Mouse (Mus musculus) liver, embryonic 13.5 days (tissue): Measurements from ENCODE around the gene Ncoa3. TPM values are rescaled to one million over a fixed set of nuclear protein-coding genes. Genes with fewer than 3 reads are reported as not detected.
A peak's percentile ranks its signal among the peaks of the same experiment; 100 is the strongest.

Experiments used
- ATAC-seq: fragments of 200-750 bp; cut with Nextera tagmentation; 2 replicates; pipeline ENCODE4 v1.8.0; 2017; ENCODE audit warnings: low read depth, mild to moderate bottlenecking, moderate number of reproducible peaks, moderate library complexity
- DNase-seq: peaks from one replicate; pipeline ENCODE4 v3.0.0; 2022
- H3K27ac ChIP-seq: fragments of 300-500 bp; sonication (generic); 2 replicates; pipeline ENCODE4 v1.5.1; 2015; ENCODE audit warnings: moderate library complexity, mild to moderate bottlenecking, inconsistent platforms
- H3K27me3 ChIP-seq: fragments of 300-500 bp; sonication (generic); 2 replicates; pipeline ENCODE4 v1.6.1; 2015; ENCODE audit warnings: mild to moderate bottlenecking, inconsistent platforms
- H3K36me3 ChIP-seq: fragments of 300-500 bp; sonication (generic); 2 replicates; pipeline ENCODE4 v1.6.1; 2015; ENCODE audit warnings: mild to moderate bottlenecking, inconsistent platforms
- H3K4me1 ChIP-seq: fragments of 300-500 bp; sonication (generic); replicated peaks from 2 replicates; pipeline ENCODE4 v1.6.1; 2015; ENCODE audit warnings: inconsistent platforms
- H3K4me2 ChIP-seq: fragments of 300-500 bp; sonication (generic); 2 replicates; pipeline ENCODE4 v1.6.1; 2015; ENCODE audit warnings: inconsistent platforms, mild to moderate bottlenecking, moderate library complexity
- H3K4me3 ChIP-seq: fragments of 300-500 bp; sonication (generic); replicated peaks from 2 replicates; pipeline ENCODE4 v1.5.1; 2015; ENCODE audit warnings: mild to moderate bottlenecking, inconsistent platforms
- H3K9ac ChIP-seq: fragments of 300-500 bp; sonication (generic); 2 replicates; pipeline ENCODE4 v1.6.1; 2015; ENCODE audit warnings: mild to moderate bottlenecking, inconsistent platforms
- H3K9me3 ChIP-seq: fragments of 300-500 bp; sonication (generic); replicated peaks from 2 replicates; pipeline ENCODE4 v1.6.1; 2016; ENCODE audit warnings: inconsistent platforms
- WGBS: fragments of 180-500 bp; shearing (Covaris S2); methylation state at CpG from one replicate; pipeline ENCODE4 v1.1.7; 2015; ENCODE audit not compliant: insufficient replicate concordance; 5-methylcytosine and 5-hydroxymethylcytosine counted together
- polyA plus RNA-seq: library from polyadenylated mRNA; unstranded; fragments of >200 nt; fragmentation: Nextera tagmentation; extraction: Ambion mirVana; gene quantifications from 2 replicates; pipeline ENCODE4 v1.2.1, GENCODE M21; 2015

Gene Ncoa3
- polyA plus RNA-seq, 1 experiment from 2014 or later = 3.5 TPM

GRCm38 (mm10) chr2:166108326-166108725, 115.9 kb downstream of the Ncoa3 start:
- Histone ChIP-seq H3K9ac (no peak overlapping the region), H3K4me2 (no peak overlapping the region), H3K4me3 (no peak overlapping the region), H3K27me3 (no peaks in the 10 kb centered on the region), H3K4me1 (no peaks in the 10 kb centered on the region), H3K36me3 (no peaks in the 10 kb centered on the region), H3K9me3 (no peaks in the 10 kb centered on the region), H3K27ac (no peak overlapping the region)
- 15% methylated on average over 4 of the region's 4 CpGs for WGBS
- ATAC-seq (no peak), DNase-seq (peak; percentile 24)

GRCm38 (mm10) chr2:166110764-166111163, 118.3 kb downstream of the Ncoa3 start:
- DNase-seq (no peak), ATAC-seq (no peak)
- no peaks in the 10 kb centered on the region for H3K36me3 ChIP-seq
- H3K4me3 ChIP-seq = no peak overlapping the region
- no peak overlapping the region for H3K9ac ChIP-seq
- no peak overlapping the region for H3K27ac ChIP-seq
- H3K4me2 ChIP-seq = no peak overlapping the region
- no peaks in the 10 kb centered on the region for H3K27me3 ChIP-seq
- H3K9me3 ChIP-seq = no peaks in the 10 kb centered on the region
- 61% methylated on average over 8 of the region's 8 CpGs for WGBS
- no peaks in the 10 kb centered on the region for H3K4me1 ChIP-seq

DNA sequence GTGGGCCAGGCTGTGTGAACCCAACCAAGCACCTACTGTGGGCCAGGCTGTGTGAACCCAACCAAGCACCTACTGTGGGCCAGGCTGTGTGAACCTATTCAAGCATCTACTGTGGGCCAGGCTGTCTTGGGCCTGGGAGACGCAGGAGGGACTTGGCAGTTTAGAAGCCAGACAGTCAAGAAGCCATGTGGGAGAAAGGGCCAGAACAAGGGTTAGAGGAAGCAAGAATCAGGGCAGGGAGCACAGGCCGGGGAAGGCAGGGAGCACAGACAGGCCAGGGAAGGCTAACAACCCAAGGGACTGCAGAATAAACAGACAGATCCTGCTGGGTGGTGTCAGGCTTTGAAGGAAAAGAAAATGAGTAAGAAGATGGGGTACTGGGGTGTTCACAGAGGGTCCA, 118.8 kb downstream of the Ncoa3 start:
- Histone ChIP-seq H3K4me2 (no peak overlapping the region), H3K27ac (no peak overlapping the region), H3K9ac (no peak overlapping the region), H3K36me3 (no peaks in the 10 kb centered on the region), H3K4me1 (no peaks in the 10 kb centered on the region), H3K9me3 (no peaks in the 10 kb centered on the region), H3K27me3 (no peaks in the 10 kb centered on the region), H3K4me3 (no peak overlapping the region)
- ATAC-seq (no peak), DNase-seq (no peak)
- 58% methylated on average over 2 of the region's 2 CpGs for WGBS

- Histone ChIP-seq H3K4me3 (no peak overlapping the region), H3K36me3 (no peaks in the 10 kb centered on the region), H3K9me3 (no peaks in the 10 kb centered on the region)
These were observed 119.4 kb downstream of the Ncoa3 start for GRCm38 (mm10) chr2:166111831-166112250.

GRCm38 (mm10) chr2:166112986-166113385, 120.5 kb downstream of the Ncoa3 start:
- ATAC-seq = no peak
- Histone ChIP-seq H3K9me3 (no peaks in the 10 kb centered on the region), H3K27ac (no peak overlapping the region), H3K27me3 (no peaks in the 10 kb centered on the region), H3K9ac (no peak overlapping the region), H3K36me3 (no peaks in the 10 kb centered on the region), H3K4me2 (no peak overlapping the region), H3K4me3 (no peak overlapping the region), H3K4me1 (no peaks in the 10 kb centered on the region)
- no peak for DNase-seq
- 78% methylated on average over 11 of the region's 11 CpGs for WGBS

More at GRCm38 (mm10) chr2:166111831-166112250, 119.4 kb downstream of the Ncoa3 start:
- no peak overlapping the region for H3K9ac ChIP-seq
- H3K4me2 ChIP-seq = no peak overlapping the region
- no peak for DNase-seq
- H3K27me3 ChIP-seq = no peaks in the 10 kb centered on the region
- H3K4me1 ChIP-seq = no peaks in the 10 kb centered on the region
- no peak for ATAC-seq
- no peak overlapping the region for H3K27ac ChIP-seq
- 49% methylated on average over 10 of the region's 10 CpGs for WGBS

- Histone ChIP-seq H3K4me1 (no peaks in the 10 kb centered on the region), H3K27ac (no peak overlapping the region), H3K36me3 (no peaks in the 10 kb centered on the region), H3K9ac (no peak overlapping the region), H3K4me3 (no peak overlapping the region), H3K27me3 (no peaks in the 10 kb centered on the region), H3K9me3 (no peaks in the 10 kb centered on the region), H3K4me2 (no peak overlapping the region)
- 72% methylated on average over 15 of the region's 15 CpGs for WGBS
- ATAC-seq = no peak
- no peak for DNase-seq
These were observed 123.3 kb downstream of the Ncoa3 start for GRCm38 (mm10) chr2:166115571-166116277.

GRCm38 (mm10) chr2:166116278-166116608, 123.8 kb downstream of the Ncoa3 start:
- 79% methylated on average over 7 of the region's 7 CpGs for WGBS
- Histone ChIP-seq H3K4me3 (no peak overlapping the region), H3K27ac (no peak overlapping the region), H3K27me3 (no peaks in the 10 kb centered on the region), H3K9me3 (no peaks in the 10 kb centered on the region), H3K4me1 (no peaks in the 10 kb centered on the region), H3K9ac (no peak overlapping the region), H3K4me2 (no peak overlapping the region), H3K36me3 (no peaks in the 10 kb centered on the region)
- ATAC-seq (no peak), DNase-seq (no peak)

DNA sequence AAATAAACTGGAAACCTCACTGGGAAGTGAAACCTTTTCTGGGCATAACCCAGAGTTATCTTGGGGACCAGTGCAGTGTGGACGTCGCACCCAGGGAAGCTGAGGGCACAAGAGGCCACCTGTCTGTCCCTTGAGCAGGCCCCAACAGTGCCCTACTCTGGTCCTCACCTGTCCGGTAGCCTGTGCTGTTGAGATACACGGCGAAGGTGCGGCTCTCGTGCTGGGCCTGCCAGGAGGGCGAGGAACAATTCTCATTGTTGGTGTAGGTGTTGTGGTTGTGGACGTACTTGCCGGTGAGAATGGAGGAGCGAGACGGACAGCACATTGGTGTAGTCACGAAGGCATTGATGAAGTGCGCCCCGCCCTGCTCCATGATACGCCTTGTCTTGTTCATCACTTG, 124.3 kb downstream of the Ncoa3 start:
- 80% methylated on average over 16 of the region's 16 CpGs for WGBS
- Histone ChIP-seq H3K9ac (no peak overlapping the region), H3K27ac (no peak overlapping the region), H3K27me3 (no peaks in the 10 kb centered on the region), H3K4me1 (no peaks in the 10 kb centered on the region), H3K36me3 (no peaks in the 10 kb centered on the region), H3K4me3 (no peak overlapping the region), H3K9me3 (no peaks in the 10 kb centered on the region), H3K4me2 (no peak overlapping the region)
- DNase-seq (no peak), ATAC-seq (no peak)

DNA sequence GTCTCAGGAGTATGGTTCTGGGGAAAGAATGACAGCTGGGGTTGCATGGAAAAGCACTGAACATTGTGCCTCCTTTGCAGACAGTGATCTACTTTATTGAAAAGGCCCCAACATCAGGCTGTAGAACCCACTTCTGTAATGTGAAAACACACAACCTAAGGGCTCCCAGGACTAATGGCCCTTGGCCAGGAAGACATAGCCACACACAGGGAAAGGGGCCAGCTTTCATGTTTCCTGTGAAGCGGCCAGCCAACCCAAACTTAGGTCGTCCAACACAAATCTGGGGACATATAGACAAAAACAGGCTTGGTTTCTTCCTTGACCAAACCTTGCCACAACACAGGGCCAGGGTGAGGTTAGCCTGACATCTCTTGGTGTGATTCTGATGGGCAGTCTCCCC, 127.6 kb downstream of the Ncoa3 start:
- Histone ChIP-seq H3K4me1 (no peaks in the 10 kb centered on the region), H3K36me3 (no peaks in the 10 kb centered on the region), H3K9ac (no peak overlapping the region), H3K4me3 (no peak overlapping the region), H3K9me3 (no peaks in the 10 kb centered on the region), H3K27me3 (no peaks in the 10 kb centered on the region), H3K27ac (no peak overlapping the region), H3K4me2 (no peak overlapping the region)
- WGBS = 48% methylated on average over 2 of the region's 2 CpGs
- DNase-seq (no peak), ATAC-seq (no peak)

- ATAC-seq (no peak), DNase-seq (no peak)
- WGBS = 67% methylated on average over 14 of the region's 14 CpGs
- no peak overlapping the region for H3K4me3 ChIP-seq
- no peak overlapping the region for H3K27ac ChIP-seq
- no peaks in the 10 kb centered on the region for H3K36me3 ChIP-seq
- no peaks in the 10 kb centered on the region for H3K27me3 ChIP-seq
- H3K4me1 ChIP-seq = no peaks in the 10 kb centered on the region
- H3K9me3 ChIP-seq = no peaks in the 10 kb centered on the region
- no peak overlapping the region for H3K4me2 ChIP-seq
- H3K9ac ChIP-seq = no peak overlapping the region
These were observed 129.4 kb downstream of the Ncoa3 start for GRCm38 (mm10) chr2:166121681-166122355.

DNA sequence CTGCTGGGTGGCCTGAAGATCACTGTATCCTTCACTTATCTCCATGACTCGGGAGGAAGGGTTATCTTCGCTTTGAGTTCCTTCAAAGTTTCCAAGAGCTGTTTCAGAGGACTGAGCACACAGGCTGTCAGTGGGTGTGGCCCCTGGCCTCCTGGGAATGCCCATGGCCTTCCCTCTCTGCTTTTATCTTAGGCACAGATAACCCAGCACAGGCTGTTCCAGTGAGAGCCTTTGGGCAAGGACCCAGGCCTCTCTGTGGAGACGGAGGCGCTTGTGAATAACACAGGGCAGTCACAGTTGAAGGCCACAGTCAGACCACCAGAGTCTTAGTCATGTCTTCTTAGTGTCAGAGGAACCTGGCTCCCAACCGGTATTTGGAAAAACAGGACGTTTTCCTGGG, 130.3 kb downstream of the Ncoa3 start:
- no peaks in the 10 kb centered on the region for H3K9me3 ChIP-seq
- H3K27ac ChIP-seq = no peak overlapping the region
- H3K4me2 ChIP-seq = no peak overlapping the region
- no peak overlapping the region for H3K9ac ChIP-seq
- WGBS = 58% methylated on average over 6 of the region's 6 CpGs
- no peak for ATAC-seq
- no peaks in the 10 kb centered on the region for H3K27me3 ChIP-seq
- no peak overlapping the region for H3K4me3 ChIP-seq
- no peak for DNase-seq
- no peaks in the 10 kb centered on the region for H3K36me3 ChIP-seq
- H3K4me1 ChIP-seq = no peaks in the 10 kb centered on the region
